Mouse (Mus musculus): Measurements from ENCODE around the gene G430095P16Rik.

The G430095P16Rik gene

GRCm38 (mm10) chr8:84702963-84703465, 19.8 kb upstream of the G430095P16Rik start:
- DNase-seq (ENCODE audit: low read depth, low spot score): no peak

- no peak for DNase-seq (ENCODE audit: low read depth, low spot score)
Observed at GRCm38 (mm10) chr8:84703466-84704249, 19.1 kb upstream of the G430095P16Rik start.

GRCm38 (mm10) chr8:84704356-84704755, 18.5 kb upstream of the G430095P16Rik start:
- DNase-seq (ENCODE audit: low read depth, low spot score): peak; percentile 92

GRCm38 (mm10) chr8:84704867-84705831, 17.7 kb upstream of the G430095P16Rik start:
- DNase-seq (ENCODE audit: low read depth, low spot score): peak; percentile 67

- no peak for DNase-seq (ENCODE audit: low read depth, low spot score)
Observed at GRCm38 (mm10) chr8:84705960-84706359, 16.8 kb upstream of the G430095P16Rik start.

- DNase-seq (ENCODE audit: low read depth, low spot score): peak; percentile 40
Observed at GRCm38 (mm10) chr8:84706610-84707266, 16.1 kb upstream of the G430095P16Rik start.

GRCm38 (mm10) chr8:84707267-84707883, 15.4 kb upstream of the G430095P16Rik start:
- peak; percentile 70 for DNase-seq (ENCODE audit: low read depth, low spot score)

GRCm38 (mm10) chr8:84708071-84708541, 14.7 kb upstream of the G430095P16Rik start:
- no peak for DNase-seq (ENCODE audit: low read depth, low spot score)

- peak; percentile 92 for DNase-seq (ENCODE audit: low read depth, low spot score)
Observed at GRCm38 (mm10) chr8:84708774-84709475, 13.9 kb upstream of the G430095P16Rik start.

GRCm38 (mm10) chr8:84709931-84710330, 12.9 kb upstream of the G430095P16Rik start:
- DNase-seq (ENCODE audit: low read depth, low spot score): no peak

- no peak for DNase-seq (ENCODE audit: low read depth, low spot score)
Observed at GRCm38 (mm10) chr8:84711312-84711711, 11.5 kb upstream of the G430095P16Rik start.

GRCm38 (mm10) chr8:84711933-84712758, 10.7 kb upstream of the G430095P16Rik start:
- DNase-seq (ENCODE audit: low read depth, low spot score): no peak

- no peak for DNase-seq (ENCODE audit: low read depth, low spot score)
Observed at GRCm38 (mm10) chr8:84712759-84713120, 10.1 kb upstream of the G430095P16Rik start.

GRCm38 (mm10) chr8:84713381-84713780, 9.4 kb upstream of the G430095P16Rik start:
- no peak for DNase-seq (ENCODE audit: low read depth, low spot score)

- DNase-seq (ENCODE audit: low read depth, low spot score): no peak
Observed at GRCm38 (mm10) chr8:84714161-84714560, 8.6 kb upstream of the G430095P16Rik start.

GRCm38 (mm10) chr8:84715893-84716468, 6.8 kb upstream of the G430095P16Rik start:
- DNase-seq (ENCODE audit: low read depth, low spot score): no peak

GRCm38 (mm10) chr8:84716790-84717189, 6.0 kb upstream of the G430095P16Rik start:
- no peak for DNase-seq (ENCODE audit: low read depth, low spot score)

GRCm38 (mm10) chr8:84718476-84718875, 4.3 kb upstream of the G430095P16Rik start:
- no peak for DNase-seq (ENCODE audit: low read depth, low spot score)
